Mouse (Mus musculus) kidney, postnatal 25 days (tissue): ENCODE measurements around the gene Nek4.

Experiments
- DNase-seq, 2 experiments: peaks; one replicate each; pipeline ENCODE4 v3.0.0; 2021; ENCODE audit warnings: mixed read lengths in 2 of 2

Gene Nek4

GRCm38 (mm10) chr14:30951154-30951825 is at the start of gene Nek4:
Gene Nek4, plus strand, starts transcription at chr14:30951377.
- peak; percentile 95 to 98 for DNase-seq

- no peak for DNase-seq
Measured at GRCm38 (mm10) chr14:30902628-30903027, 48.5 kb upstream of the Nek4 start.

DNA sequence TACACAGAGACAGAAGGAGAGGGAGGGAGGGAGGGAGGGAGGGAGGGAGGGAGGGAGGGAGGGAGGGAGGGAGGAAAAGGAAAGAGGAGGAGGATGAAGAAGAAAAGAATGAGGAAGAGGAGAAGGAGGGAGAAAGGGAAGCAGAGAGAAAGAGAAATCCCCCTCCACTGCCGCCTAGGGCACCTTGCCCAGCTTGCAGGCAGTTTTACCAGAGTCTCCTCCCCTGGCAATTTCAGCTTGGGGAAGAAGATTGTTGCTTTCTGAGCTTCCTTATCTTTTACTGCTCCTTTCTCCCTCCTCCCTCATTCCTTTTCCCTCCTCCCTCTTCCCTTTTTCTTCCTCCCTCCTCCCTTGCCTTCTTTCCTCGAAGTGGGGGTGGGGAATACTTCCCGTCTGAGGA is 48.1 kb upstream of the Nek4 start:
- no peak for DNase-seq

GRCm38 (mm10) chr14:30904307-30904706 is 46.9 kb upstream of the Nek4 start:
- no peak for DNase-seq

GRCm38 (mm10) chr14:30906001-30906400 is 45.2 kb upstream of the Nek4 start:
- DNase-seq: no peak

- no peak for DNase-seq
Measured at GRCm38 (mm10) chr14:30907814-30908265, 43.3 kb upstream of the Nek4 start.

- no peak for DNase-seq
Measured at GRCm38 (mm10) chr14:30911141-30911540, 40.0 kb upstream of the Nek4 start.

DNA sequence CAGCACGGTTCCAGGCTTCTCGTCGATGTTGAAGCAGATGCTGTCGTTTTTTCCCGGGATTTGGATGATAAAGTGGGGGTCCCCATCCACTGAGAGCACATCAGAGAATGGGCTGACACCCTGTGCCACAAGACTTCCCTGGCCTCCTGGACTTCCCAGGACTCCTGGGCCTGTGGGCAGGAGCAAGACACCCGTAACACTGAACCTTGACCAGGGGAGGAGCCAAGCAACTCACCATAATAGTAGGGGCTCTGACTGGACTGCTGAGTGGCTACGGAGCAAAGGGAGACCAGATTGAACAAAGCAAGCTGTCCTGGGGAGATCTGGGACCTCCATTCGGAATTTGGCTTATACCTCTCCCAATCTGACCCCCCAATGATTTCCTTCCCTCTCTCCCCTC is 38.5 kb upstream of the Nek4 start:
- DNase-seq: peak; percentile 50 to 78

DNA sequence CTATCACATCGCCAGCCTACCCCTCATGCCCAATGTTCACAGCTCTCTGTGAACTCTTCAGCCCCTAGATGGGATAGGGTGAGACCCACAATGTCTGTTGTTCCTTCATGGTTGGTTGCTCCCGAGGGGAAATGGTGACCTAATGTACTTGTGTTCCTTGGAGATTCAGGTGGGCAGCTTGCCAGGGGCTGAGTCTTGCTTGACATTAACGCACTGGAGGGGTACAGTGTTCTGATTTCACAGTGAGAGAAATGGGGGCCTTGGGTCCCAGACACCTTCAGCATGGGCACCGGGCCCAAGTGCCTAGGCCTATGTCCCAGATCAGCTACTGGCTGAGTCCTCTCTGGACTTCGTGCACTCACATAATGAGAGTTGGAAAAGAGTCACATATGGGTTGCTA is 37.8 kb upstream of the Nek4 start:
- peak; percentile 74 to 78 for DNase-seq

- DNase-seq: no peak
Measured at GRCm38 (mm10) chr14:30916516-30916915, 34.7 kb upstream of the Nek4 start.

DNA sequence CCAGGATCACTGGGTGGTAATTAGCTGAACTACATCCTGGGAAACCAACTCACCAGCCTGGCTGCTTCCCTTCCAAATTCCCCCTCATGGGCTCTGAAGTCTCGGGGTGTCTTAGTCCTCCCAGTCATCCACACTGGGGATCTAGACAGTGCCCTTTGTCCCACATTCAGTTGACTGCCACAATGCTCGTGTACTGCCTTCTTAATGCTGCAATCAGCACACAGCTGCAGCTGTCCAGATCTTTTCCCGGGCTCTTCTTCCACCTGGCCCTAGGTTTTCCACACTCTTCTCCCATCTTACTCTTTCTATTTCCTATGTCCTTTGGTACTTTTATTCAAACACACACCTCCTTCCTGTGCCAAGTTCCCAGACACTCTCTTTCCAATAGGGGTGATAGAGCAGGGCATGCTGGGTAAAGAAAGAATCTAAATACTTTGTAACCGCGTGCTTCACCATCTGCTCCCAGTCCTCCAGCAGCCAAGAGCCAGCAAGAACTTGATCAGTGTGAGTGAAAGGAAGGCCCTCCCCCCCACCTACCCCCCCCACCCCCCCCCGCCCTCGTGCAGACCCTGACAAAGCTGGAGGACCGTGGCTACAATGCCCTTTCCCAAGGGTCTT is 29.0 kb upstream of the Nek4 start:
- DNase-seq: no peak

DNA sequence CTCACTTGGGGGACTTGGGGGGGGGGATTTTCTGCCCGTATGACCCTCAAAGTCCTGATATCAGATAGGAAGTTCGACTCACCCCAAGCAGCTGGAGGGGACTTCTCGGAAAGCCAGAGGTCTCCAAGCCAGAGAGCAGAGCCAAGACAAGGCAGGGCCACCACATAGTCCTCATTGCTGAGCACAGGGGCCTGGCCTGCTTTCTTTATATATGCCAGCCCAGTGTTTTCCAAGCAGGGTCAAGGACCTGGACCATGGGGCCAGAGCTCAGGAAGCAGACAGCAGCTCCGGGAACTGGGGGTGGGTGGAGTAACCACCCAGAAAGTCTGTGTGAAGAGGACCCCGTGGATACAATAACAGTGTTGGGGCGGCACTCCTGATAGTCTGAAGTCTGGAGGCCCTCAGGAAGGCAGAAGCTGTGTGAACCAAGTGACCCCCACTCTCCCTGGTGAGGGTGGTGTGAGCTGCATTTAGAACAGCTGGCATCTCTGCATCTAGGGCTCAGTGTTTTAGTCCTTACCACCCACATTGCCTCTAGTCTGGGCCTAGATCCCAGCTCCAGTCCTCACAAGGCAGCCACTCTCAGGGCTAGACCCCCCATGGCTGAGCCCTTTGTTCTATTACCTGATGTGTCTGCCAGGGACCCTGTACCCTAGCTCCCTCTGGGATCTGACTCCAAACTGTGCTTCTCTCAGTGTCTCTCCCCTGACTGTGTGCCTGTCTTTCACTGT is 27.6 kb upstream of the Nek4 start, which contains the start of gene Itih3:
Gene Itih3 (minus strand): TSS at position 386 of the 731 bp plus-strand sequence.
- DNase-seq: no peak

GRCm38 (mm10) chr14:30925492-30925891 is 25.7 kb upstream of the Nek4 start:
- no peak for DNase-seq

GRCm38 (mm10) chr14:30930386-30930785 is 20.8 kb upstream of the Nek4 start:
- DNase-seq: peak in 1 of 2 experiments; percentile 11

DNA sequence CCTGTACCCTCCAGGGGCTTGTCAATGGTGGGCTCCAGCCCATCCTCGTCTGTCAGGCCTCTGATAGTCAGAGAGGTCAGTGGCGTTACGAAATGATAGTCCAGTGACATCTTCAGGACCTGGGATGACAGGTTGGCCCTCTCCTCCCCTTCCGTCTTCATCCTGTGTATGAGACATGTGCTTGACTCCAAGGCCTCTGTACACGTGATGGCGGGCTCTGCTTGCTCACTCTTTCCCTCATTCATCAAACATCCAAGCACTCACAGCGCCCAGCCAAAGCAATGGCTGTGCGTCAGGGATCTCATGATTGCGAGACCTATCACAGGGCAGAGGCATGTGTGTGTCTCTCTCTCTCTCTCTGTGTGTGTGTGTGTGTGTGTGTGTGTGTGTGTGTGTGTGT is 17.8 kb upstream of the Nek4 start:
- DNase-seq: no peak

GRCm38 (mm10) chr14:30942254-30942653 is 8.9 kb upstream of the Nek4 start:
- no peak for DNase-seq

GRCm38 (mm10) chr14:30943038-30943437 is 8.1 kb upstream of the Nek4 start, which contains the start of gene Itih1:
Gene Itih1, minus strand, starts transcription at chr14:30943289.
- DNase-seq: peak; percentile 10 to 34

DNA sequence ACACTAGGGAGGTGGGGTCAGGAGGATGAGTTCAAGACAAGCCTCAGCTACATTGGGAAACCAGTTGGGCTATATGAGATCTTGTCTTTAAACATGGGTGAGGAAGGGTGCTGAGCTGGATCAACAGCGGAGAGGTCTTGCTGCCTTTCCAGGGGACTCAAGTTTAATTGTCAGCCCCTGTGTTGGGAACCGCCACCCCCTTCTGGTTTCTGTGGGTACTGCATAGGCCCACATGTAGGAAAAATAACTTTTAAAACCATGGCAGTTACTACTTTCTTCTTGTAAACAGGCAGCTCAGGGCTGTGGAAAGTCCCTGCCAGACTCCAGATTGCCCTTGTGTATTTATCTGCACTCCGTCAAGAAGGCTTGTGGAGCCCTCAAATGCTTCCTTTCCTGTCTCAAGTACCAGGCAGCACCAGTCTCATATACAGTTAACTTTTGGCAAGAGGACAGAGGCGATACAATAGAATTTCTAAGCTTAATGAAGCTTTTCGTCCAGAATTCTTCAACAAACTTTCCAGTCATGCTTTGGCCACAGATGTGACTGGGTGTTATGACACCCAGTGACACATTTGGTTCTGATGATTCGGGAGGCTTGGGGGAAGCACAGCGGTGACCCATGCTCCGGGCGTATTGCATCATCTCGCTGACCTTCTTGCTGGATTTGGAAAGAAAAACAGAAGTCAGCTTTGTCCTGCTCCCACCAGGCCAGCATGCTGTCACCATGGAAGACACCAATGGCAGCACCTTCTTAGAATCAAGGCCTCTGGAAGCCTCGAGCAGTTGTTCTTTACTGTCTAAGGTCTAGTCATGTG is 7.1 kb upstream of the Nek4 start:
- peak; percentile 46 to 79 for DNase-seq

DNA sequence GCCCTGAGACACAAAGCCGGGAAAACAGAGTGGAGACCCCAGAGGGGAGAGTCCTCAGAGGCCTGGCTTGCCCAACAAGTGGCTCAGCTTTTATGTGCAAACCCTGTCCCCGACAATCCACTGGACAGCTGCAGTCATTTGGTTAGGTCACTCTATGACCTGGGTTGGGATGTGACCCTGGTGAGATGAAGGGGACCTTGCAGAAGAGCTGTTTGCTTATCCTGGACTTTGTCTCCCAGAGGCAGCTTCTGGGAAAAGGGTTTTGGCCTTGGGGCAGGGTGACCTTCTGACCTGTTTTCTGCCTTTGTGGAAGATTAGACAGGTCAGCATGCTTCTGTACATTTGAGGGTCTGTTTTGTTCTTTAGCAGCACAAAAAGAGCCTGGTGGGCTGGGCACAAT is 6.4 kb upstream of the Nek4 start:
- DNase-seq: no peak

- no peak for DNase-seq
Measured at GRCm38 (mm10) chr14:30949986-30950385, 1.2 kb upstream of the Nek4 start.

GRCm38 (mm10) chr14:30958517-30958916 is 7.3 kb downstream of the Nek4 start:
- DNase-seq: no peak

- DNase-seq: no peak
Measured at GRCm38 (mm10) chr14:30959031-30959430, 7.9 kb downstream of the Nek4 start.

GRCm38 (mm10) chr14:30960366-30960765 is 9.2 kb downstream of the Nek4 start:
- DNase-seq: peak; percentile 32 to 49
